Mouse (Mus musculus): ENCODE data around the gene Adgrg5. TPM values are rescaled to one million over a fixed set of nuclear protein-coding genes. Genes with fewer than 3 reads are reported as not detected.

Gene Adgrg5
- polyA plus RNA-seq, 1 experiment from 2014 or later: not detected

DNA sequence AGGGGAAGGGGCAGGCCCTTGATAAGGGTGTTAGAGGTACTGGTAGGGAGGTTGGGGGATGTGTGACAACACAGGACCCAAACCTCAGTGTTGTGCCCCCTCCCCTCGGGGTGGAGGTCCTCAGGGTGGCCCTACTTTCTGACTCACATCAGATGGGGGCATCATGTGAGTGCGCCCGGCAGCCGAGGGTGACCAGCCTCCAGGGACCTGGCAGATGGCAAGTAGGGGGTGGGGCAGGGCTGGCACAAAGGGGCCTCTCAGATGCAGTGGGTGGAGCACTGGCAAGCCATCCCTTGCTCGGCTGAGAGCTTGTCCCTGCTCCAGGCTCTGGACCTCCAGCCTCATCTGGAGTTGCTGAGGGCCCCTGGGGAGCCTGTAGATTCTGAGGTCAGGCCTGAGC lies 63.2 kb downstream of the Adgrg5 start:
- DNase-seq (ENCODE audit: low spot score): no peak
- Histone ChIP-seq H3K4me1 (ENCODE audit: control insufficient read depth, insufficient read depth, low read length) (peaks cover 6% of the 10 kb centered on the region; the same call in 1 of the 2 replicates), H3K27me3 (ENCODE audit: control insufficient read depth, insufficient read depth, low read length) (no peaks in the 10 kb centered on the region), H3K4me2 (ENCODE audit: low read depth, severe bottlenecking) (no peak overlapping the region), H3K27ac (replicated peaks; ENCODE audit: low read depth, low read length) (no peak overlapping the region), H3K9me3 (ENCODE audit: control insufficient read depth, low read length) (no peaks in the 10 kb centered on the region), H3K4me3 (ENCODE audit: low read depth, low read length) (no peak overlapping the region), H3K9ac (ENCODE audit: low read length) (no peak overlapping the region), H3K36me3 (ENCODE audit: control insufficient read depth, insufficient read depth, low read length) (no peaks in the 10 kb centered on the region; the same call in 1 of the 2 replicates)
- 63% methylated on average over 5 of the region's 5 CpGs for WGBS
- no peak for ATAC-seq (ENCODE audit: insufficient number of reproducible peaks, low FRiP score, low TSS enrichment, low read depth)

GRCm38 (mm10) chr8:94987553-94987952 lies 64.1 kb downstream of the Adgrg5 start:
- no peaks in the 10 kb centered on the region for H3K27me3 ChIP-seq (ENCODE audit: control insufficient read depth, insufficient read depth, low read length)
- H3K36me3 ChIP-seq (ENCODE audit: control insufficient read depth, insufficient read depth, low read length): no peaks in the 10 kb centered on the region; the same call in 1 of the 2 replicates
- no peak for ATAC-seq (ENCODE audit: insufficient number of reproducible peaks, low FRiP score, low TSS enrichment, low read depth)
- H3K4me1 ChIP-seq (ENCODE audit: control insufficient read depth, insufficient read depth, low read length): peaks cover 6% of the 10 kb centered on the region; the same call in 1 of the 2 replicates
- no peaks in the 10 kb centered on the region for H3K9me3 ChIP-seq (ENCODE audit: control insufficient read depth, low read length)
- DNase-seq (ENCODE audit: low spot score): no peak
- no peak overlapping the region for H3K4me3 ChIP-seq (ENCODE audit: low read depth, low read length)
- H3K9ac ChIP-seq (ENCODE audit: low read length): no peak overlapping the region
- H3K27ac ChIP-seq (replicated peaks; ENCODE audit: low read depth, low read length): no peak overlapping the region
- WGBS: 87% methylated on average over 7 of the region's 7 CpGs
- H3K4me2 ChIP-seq (ENCODE audit: low read depth, severe bottlenecking): no peak overlapping the region

DNA sequence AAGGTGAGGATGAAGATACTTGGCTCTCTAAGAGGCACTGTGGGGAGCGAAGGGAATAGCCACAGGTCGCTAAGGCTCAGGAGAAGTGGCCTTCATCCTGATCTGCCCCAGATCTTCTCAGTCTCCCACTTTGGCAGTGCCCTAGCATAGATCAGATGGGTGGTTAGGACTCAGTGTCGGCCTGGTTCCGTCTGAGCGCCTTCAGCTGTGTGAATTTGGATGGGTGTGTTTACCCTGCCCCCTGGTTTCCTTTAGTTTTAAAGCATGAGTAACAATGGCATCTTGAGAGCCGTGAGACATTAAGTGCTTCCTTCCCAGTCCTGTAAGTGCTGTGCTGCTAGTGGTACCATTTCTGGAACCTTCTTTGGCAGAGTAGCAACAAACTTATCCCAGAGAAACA lies 65.1 kb downstream of the Adgrg5 start:
- Histone ChIP-seq H3K9me3 (ENCODE audit: control insufficient read depth, low read length) (no peaks in the 10 kb centered on the region), H3K27me3 (ENCODE audit: control insufficient read depth, insufficient read depth, low read length) (no peaks in the 10 kb centered on the region), H3K36me3 (ENCODE audit: control insufficient read depth, insufficient read depth, low read length) (no peaks in the 10 kb centered on the region; the same call in 1 of the 2 replicates), H3K4me2 (ENCODE audit: low read depth, severe bottlenecking) (no peak overlapping the region), H3K4me3 (ENCODE audit: low read depth, low read length) (no peak overlapping the region), H3K4me1 (ENCODE audit: control insufficient read depth, insufficient read depth, low read length) (peaks cover 4% of the 10 kb centered on the region; the same call in 1 of the 2 replicates), H3K27ac (replicated peaks; ENCODE audit: low read depth, low read length) (no peak overlapping the region), H3K9ac (ENCODE audit: low read length) (no peak overlapping the region)
- ATAC-seq (ENCODE audit: insufficient number of reproducible peaks, low FRiP score, low TSS enrichment, low read depth) (no peak), DNase-seq (ENCODE audit: low spot score) (no peak)
- 80% methylated on average over 6 of the region's 6 CpGs for WGBS

- WGBS: 89% methylated on average over 4 of the region's 4 CpGs
- no peak for ATAC-seq (ENCODE audit: insufficient number of reproducible peaks, low FRiP score, low TSS enrichment, low read depth)
- no peaks in the 10 kb centered on the region; the same call in 1 of the 2 replicates for H3K36me3 ChIP-seq (ENCODE audit: control insufficient read depth, insufficient read depth, low read length)
These were observed 66.2 kb downstream of the Adgrg5 start for GRCm38 (mm10) chr8:94989711-94990110.

DNA sequence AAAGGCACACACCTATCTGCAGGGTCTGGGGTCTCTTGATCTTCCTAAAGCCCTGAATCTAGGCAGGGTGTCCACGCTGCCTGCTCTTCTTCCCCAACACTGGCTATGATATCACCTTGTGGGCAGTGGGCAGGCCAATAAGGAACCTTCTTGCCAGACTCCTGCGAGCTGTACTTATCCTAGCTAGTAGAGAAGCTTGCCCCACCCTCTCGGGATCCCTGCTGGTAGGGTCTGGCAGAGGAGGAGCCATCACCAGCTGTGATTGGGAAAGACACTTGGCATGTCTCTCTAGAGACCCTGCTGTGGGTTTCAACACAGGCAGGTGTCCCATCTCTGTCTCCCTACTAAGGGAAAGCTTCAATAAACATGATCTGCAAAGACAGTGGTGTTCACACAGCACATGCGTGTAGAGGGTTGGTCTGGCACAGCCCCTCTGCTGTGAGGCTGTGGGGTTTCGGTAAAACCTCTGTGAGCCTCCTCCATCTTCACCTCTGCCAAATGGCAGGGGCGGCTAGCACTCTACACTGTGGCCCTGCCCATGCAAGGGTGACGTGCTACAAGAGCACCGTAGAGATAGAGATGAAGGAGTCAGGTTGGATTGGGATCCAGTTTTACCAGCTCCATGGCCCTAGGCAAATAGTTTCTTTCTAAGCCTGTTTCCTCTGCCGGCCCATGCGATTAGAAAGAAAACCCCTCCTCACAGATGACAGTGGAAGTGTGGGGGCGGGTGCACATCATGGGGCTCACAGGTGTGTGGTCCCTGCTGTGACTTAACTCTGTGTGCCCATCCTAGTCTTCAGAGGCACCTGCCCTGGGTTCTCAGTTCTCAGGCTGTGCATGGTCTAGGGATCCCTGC lies 67.3 kb downstream of the Adgrg5 start:
- H3K4me3 ChIP-seq (ENCODE audit: low read depth, low read length): no peak overlapping the region
- no peaks in the 10 kb centered on the region for H3K9me3 ChIP-seq (ENCODE audit: control insufficient read depth, low read length)
- ATAC-seq (ENCODE audit: insufficient number of reproducible peaks, low FRiP score, low TSS enrichment, low read depth): no peak
- no peak for DNase-seq (ENCODE audit: low spot score)
- H3K9ac ChIP-seq (ENCODE audit: low read length): no peak overlapping the region
- H3K4me2 ChIP-seq (ENCODE audit: low read depth, severe bottlenecking): no peak overlapping the region
- H3K27ac ChIP-seq (replicated peaks; ENCODE audit: low read depth, low read length): no peak overlapping the region
- no peaks in the 10 kb centered on the region; the same call in 1 of the 2 replicates for H3K36me3 ChIP-seq (ENCODE audit: control insufficient read depth, insufficient read depth, low read length)
- peaks cover 14% of the 10 kb centered on the region; the same call in 1 of the 2 replicates for H3K4me1 ChIP-seq (ENCODE audit: control insufficient read depth, insufficient read depth, low read length)
- 55% methylated on average over 11 of the region's 11 CpGs for WGBS
- H3K27me3 ChIP-seq (ENCODE audit: control insufficient read depth, insufficient read depth, low read length): no peaks in the 10 kb centered on the region

More at GRCm38 (mm10) chr8:94989711-94990110, 66.2 kb downstream of the Adgrg5 start:
- no peak overlapping the region for H3K9ac ChIP-seq (ENCODE audit: low read length)
- H3K4me2 ChIP-seq (ENCODE audit: low read depth, severe bottlenecking): no peak overlapping the region
- H3K27ac ChIP-seq (replicated peaks; ENCODE audit: low read depth, low read length): no peak overlapping the region
- no peak overlapping the region for H3K4me3 ChIP-seq (ENCODE audit: low read depth, low read length)
- no peaks in the 10 kb centered on the region for H3K27me3 ChIP-seq (ENCODE audit: control insufficient read depth, insufficient read depth, low read length)
- no peak for DNase-seq (ENCODE audit: low spot score)
- no peaks in the 10 kb centered on the region for H3K9me3 ChIP-seq (ENCODE audit: control insufficient read depth, low read length)
- peaks cover 10% of the 10 kb centered on the region; the same call in 1 of the 2 replicates for H3K4me1 ChIP-seq (ENCODE audit: control insufficient read depth, insufficient read depth, low read length)

DNA sequence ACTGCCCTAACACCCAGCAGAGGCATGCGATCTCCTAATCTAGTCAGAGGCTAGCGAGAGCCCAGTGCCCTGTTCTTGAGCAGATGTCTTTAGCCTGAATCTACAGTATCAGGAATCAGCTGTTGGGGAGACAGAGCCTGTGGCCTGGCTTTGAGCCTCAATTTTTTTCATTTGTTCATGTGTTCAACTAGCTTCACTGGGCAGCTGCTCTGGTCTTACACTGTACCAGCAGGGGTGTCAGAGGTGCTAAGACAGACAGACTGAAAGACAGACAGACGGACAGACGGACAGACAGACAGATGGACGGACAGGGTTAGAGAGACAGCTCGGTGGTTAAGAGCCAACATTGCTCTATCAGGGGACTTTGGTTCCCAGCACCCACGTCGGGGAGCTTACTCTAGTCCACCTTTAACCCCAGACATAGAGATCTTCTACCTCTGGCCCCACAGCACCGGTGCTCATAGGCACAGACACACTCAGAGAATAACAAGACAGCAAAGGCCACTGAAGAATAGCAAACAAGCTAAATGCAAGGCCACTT lies 68.0 kb downstream of the Adgrg5 start:
- Histone ChIP-seq H3K4me2 (ENCODE audit: low read depth, severe bottlenecking) (no peak overlapping the region), H3K9me3 (ENCODE audit: control insufficient read depth, low read length) (no peaks in the 10 kb centered on the region), H3K27me3 (ENCODE audit: control insufficient read depth, insufficient read depth, low read length) (no peaks in the 10 kb centered on the region), H3K9ac (ENCODE audit: low read length) (no peak overlapping the region), H3K4me3 (ENCODE audit: low read depth, low read length) (no peak overlapping the region), H3K36me3 (ENCODE audit: control insufficient read depth, insufficient read depth, low read length) (no peaks in the 10 kb centered on the region; the same call in 1 of the 2 replicates), H3K27ac (replicated peaks; ENCODE audit: low read depth, low read length) (no peak overlapping the region), H3K4me1 (ENCODE audit: control insufficient read depth, insufficient read depth, low read length) (peaks cover 14% of the 10 kb centered on the region; the same call in 1 of the 2 replicates)
- WGBS: 87% methylated on average over 9 of the region's 9 CpGs
- ATAC-seq (ENCODE audit: insufficient number of reproducible peaks, low FRiP score, low TSS enrichment, low read depth) (no peak), DNase-seq (ENCODE audit: low spot score) (no peak)

GRCm38 (mm10) chr8:94992010-94992409 lies 68.5 kb downstream of the Adgrg5 start:
- 81% methylated on average over 4 of the region's 4 CpGs for WGBS
- no peak for ATAC-seq (ENCODE audit: insufficient number of reproducible peaks, low FRiP score, low TSS enrichment, low read depth)
- H3K4me1 ChIP-seq (ENCODE audit: control insufficient read depth, insufficient read depth, low read length): peaks cover 14% of the 10 kb centered on the region; the same call in 1 of the 2 replicates
- H3K27ac ChIP-seq (replicated peaks; ENCODE audit: low read depth, low read length): no peak overlapping the region
- H3K27me3 ChIP-seq (ENCODE audit: control insufficient read depth, insufficient read depth, low read length): no peaks in the 10 kb centered on the region
- H3K4me3 ChIP-seq (ENCODE audit: low read depth, low read length): no peak overlapping the region
- no peak overlapping the region for H3K4me2 ChIP-seq (ENCODE audit: low read depth, severe bottlenecking)
- H3K9ac ChIP-seq (ENCODE audit: low read length): no peak overlapping the region
- no peaks in the 10 kb centered on the region; the same call in 1 of the 2 replicates for H3K36me3 ChIP-seq (ENCODE audit: control insufficient read depth, insufficient read depth, low read length)
- DNase-seq (ENCODE audit: low spot score): no peak
- H3K9me3 ChIP-seq (ENCODE audit: control insufficient read depth, low read length): no peaks in the 10 kb centered on the region

- H3K9me3 ChIP-seq (ENCODE audit: control insufficient read depth, low read length): no peaks in the 10 kb centered on the region
- no peak for DNase-seq (ENCODE audit: low spot score)
- 70% methylated on average over 5 of the region's 5 CpGs for WGBS
- no peaks in the 10 kb centered on the region for H3K36me3 ChIP-seq (ENCODE audit: control insufficient read depth, insufficient read depth, low read length)
- no peaks in the 10 kb centered on the region for H3K27me3 ChIP-seq (ENCODE audit: control insufficient read depth, insufficient read depth, low read length)
- no peak overlapping the region for H3K9ac ChIP-seq (ENCODE audit: low read length)
- ATAC-seq (ENCODE audit: insufficient number of reproducible peaks, low FRiP score, low TSS enrichment, low read depth): no peak
- H3K4me1 ChIP-seq (ENCODE audit: control insufficient read depth, insufficient read depth, low read length): peaks cover 14% of the 10 kb centered on the region; the same call in 1 of the 2 replicates
- no peak overlapping the region for H3K4me2 ChIP-seq (ENCODE audit: low read depth, severe bottlenecking)
- no peak overlapping the region for H3K27ac ChIP-seq (replicated peaks; ENCODE audit: low read depth, low read length)
- no peak overlapping the region for H3K4me3 ChIP-seq (ENCODE audit: low read depth, low read length)
These were observed 69.0 kb downstream of the Adgrg5 start for GRCm38 (mm10) chr8:94992534-94992933.
